Mouse (Mus musculus) midbrain, embryonic 11.5 days (tissue): ENCODE measurements at regions not wholly inside any gene's neighbourhood (a gene's known extent, or its start where the extent isn't known, plus 50 kb on each side); places are given as distances from the start of the nearest gene placed in this dataset.

ENCODE experiments used
- ATAC-seq: fragments of 200-750 bp; cut with Nextera tagmentation; 2 replicates; pipeline ENCODE4 v1.8.0; 2017; ENCODE audit warnings: moderate TSS enrichment, moderate library complexity; ENCODE audit not compliant: low FRiP score
- DNase-seq: peaks from one replicate; pipeline ENCODE4 v3.0.0; 2015; ENCODE audit warnings: low spot score; ENCODE audit errors: missing footprints
- H3K27ac ChIP-seq: fragments of 300-500 bp; sonication (generic); 2 replicates; pipeline ENCODE4 v1.5.1; 2014; ENCODE audit warnings: low read depth, low read length
- H3K27me3 ChIP-seq: fragments of 300-500 bp; sonication (generic); 2 replicates; pipeline ENCODE4 v1.6.1; 2014; ENCODE audit warnings: mild to moderate bottlenecking, low read length, moderate library complexity, mixed read lengths; ENCODE audit not compliant: control insufficient read depth, insufficient read depth
- H3K36me3 ChIP-seq: fragments of 300-500 bp; sonication (generic); 2 replicates; pipeline ENCODE4 v1.6.1; 2014; ENCODE audit warnings: mild to moderate bottlenecking, low read length, moderate library complexity, mixed read lengths; ENCODE audit not compliant: control insufficient read depth, insufficient read depth
- H3K4me1 ChIP-seq: fragments of 300-500 bp; sonication (generic); 2 replicates; pipeline ENCODE4 v1.6.1; 2014; ENCODE audit warnings: low read length; ENCODE audit not compliant: control insufficient read depth, insufficient read depth
- H3K4me2 ChIP-seq: fragments of 300-500 bp; sonication (generic); 2 replicates; pipeline ENCODE4 v1.6.1; 2014; ENCODE audit warnings: mild to moderate bottlenecking, moderate library complexity
- H3K4me3 ChIP-seq: fragments of 300-500 bp; sonication (generic); 2 replicates; pipeline ENCODE4 v1.5.1; 2014; ENCODE audit warnings: low read depth, low read length
- H3K9ac ChIP-seq: fragments of 300-500 bp; sonication (generic); 2 replicates; pipeline ENCODE4 v1.6.1; 2014; ENCODE audit warnings: low read length
- H3K9me3 ChIP-seq: fragments of 300-500 bp; sonication (generic); 2 replicates; pipeline ENCODE4 v1.6.1; 2016; ENCODE audit warnings: low read length; ENCODE audit not compliant: control insufficient read depth
- whole genome bisulfite sequencing: fragments of 180-500 bp; shearing (Covaris S2); extraction: QIAGEN DNeasy Blood & Tissue Kit; methylation state at CpG from one replicate; pipeline ENCODE4 v1.1.7; 2014; 5-methylcytosine and 5-hydroxymethylcytosine counted together

DNA sequence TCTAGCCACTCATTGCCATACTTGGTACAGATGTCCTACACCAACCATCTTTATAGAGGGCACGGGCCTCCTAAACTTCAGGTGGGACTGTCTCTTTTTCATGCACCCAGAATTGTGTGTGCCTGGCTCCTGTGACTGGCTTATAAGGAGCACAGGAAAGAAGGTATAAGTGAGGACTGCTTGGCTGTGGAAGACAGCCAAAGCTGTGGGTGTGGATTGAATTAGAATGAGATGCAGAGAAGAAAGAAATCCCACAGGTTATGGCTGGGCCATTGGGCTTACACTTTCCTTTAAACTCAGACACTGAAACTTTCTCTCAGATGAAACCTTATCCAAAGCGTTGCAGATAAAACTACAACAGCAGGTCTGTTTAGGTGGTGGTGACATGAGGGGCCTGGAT, 239.5 kb upstream of the Fam160b2 start:
- Histone ChIP-seq H3K27me3 (no peaks in the 10 kb centered on the region), H3K4me2 (no peak overlapping the region), H3K27ac (no peak overlapping the region), H3K4me3 (no peak overlapping the region), H3K9me3 (no peaks in the 10 kb centered on the region), H3K9ac (no peak overlapping the region), H3K4me1 (0 out of 2 replicates have a peak, but pooled peaks cover 2% of the 10 kb centered on the region), H3K36me3 (no peaks in the 10 kb centered on the region)
- WGBS, result 84% methylated on average over 2 of the region's 2 CpGs
- DNase-seq (no peak), ATAC-seq (no peak)

DNA sequence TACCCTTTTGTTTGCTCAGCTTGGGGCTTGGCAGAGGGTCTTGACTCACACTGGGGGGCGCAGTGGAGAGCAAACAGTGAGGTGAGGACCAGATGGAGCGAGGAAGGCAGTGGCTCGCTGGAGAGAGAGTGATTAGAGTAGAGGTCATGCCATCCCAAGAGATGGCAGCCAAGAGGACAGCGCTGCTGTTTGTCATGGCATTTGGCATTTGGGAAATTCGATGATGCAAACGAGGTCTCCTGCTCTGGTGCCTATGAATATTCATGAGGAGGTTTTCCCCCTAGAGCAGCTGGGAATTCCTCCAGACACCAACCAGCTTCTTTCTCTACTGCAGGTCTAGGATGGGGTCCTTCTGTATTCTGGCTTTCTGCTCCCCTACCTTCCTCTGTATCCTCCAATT, 237.9 kb upstream of the Fam160b2 start:
- ATAC-seq (peak; percentile 44; the same call in 1 of the 2 replicates), DNase-seq (peak; percentile 83)
- Histone ChIP-seq H3K9ac (no peak overlapping the region), H3K36me3 (no peaks in the 10 kb centered on the region), H3K4me2 (peak overlapping the region; percentile 21; the same call in 1 of the 2 replicates), H3K4me1 (0 out of 2 replicates have a peak, but pooled peaks cover 2% of the 10 kb centered on the region), H3K27me3 (no peaks in the 10 kb centered on the region), H3K9me3 (no peaks in the 10 kb centered on the region), H3K27ac (no peak overlapping the region), H3K4me3 (no peak overlapping the region)
- 8% methylated on average over 6 of the region's 6 CpGs for WGBS

DNA sequence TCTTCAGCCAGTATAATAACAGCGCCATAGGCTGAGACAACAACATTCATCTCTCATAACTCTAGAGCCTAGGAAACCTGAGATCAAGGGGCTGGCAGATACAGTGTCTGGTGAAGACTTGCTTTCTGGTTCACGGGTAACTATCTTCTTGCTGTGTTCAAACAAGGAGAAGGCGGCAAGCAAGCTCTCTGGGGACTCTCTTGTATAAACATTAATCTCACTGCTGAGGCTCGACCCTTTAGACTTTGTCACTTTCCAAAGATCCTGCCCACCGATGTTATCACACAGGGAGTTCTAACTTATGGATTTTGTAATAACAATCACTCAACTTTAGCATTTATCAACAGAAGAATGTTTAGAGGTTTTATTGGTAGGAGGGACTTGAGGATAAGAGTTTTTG, 233.6 kb upstream of the Fam160b2 start:
- H3K4me1 ChIP-seq, result 0 out of 2 replicates have a peak, but pooled peaks cover 2% of the 10 kb centered on the region
- no peak overlapping the region for H3K4me3 ChIP-seq
- no peaks in the 10 kb centered on the region for H3K9me3 ChIP-seq
- ATAC-seq, result no peak
- H3K36me3 ChIP-seq, result no peaks in the 10 kb centered on the region
- no peaks in the 10 kb centered on the region for H3K27me3 ChIP-seq
- no peak overlapping the region for H3K4me2 ChIP-seq
- WGBS, result 79% methylated on average over 5 of the region's 5 CpGs
- H3K9ac ChIP-seq, result no peak overlapping the region
- no peak overlapping the region for H3K27ac ChIP-seq
- no peak for DNase-seq

DNA sequence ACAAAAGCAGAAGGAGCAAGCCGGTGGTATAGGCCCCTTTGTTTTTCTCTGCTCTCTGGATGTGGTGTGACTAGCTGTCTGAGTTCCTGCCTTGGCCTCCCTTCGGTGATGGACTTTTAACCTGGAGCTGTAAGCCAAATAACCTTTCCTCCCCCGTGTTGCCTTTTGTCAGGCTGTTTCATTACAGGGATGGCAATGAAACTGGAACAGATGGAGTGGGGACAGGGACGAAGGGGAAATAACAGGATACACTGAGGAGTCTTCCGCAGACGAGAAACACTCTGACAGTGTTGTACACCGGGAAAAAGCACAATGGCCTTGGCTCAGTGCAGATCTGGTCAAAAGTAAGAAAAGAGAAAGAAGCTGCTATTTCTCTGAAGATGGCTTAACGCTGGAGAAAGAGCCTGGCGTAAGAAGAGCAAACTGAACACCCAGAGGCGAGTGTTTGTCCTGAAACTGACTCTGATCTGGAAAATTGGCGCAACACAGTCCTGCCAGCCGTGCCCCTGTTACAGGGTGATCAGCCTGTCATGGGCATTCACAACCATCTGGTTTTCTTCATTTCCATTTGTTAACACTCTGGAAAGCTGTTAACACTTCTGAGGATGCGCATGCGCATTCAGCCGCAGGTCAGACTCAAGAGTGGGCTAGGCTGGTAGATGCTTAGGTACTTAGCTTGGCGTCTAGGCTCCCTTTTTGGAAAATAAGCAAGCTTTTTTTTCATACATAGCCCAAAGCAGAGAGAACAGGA, 233.0 kb upstream of the Fam160b2 start:
- no peak overlapping the region for H3K4me2 ChIP-seq
- H3K9me3 ChIP-seq, result no peaks in the 10 kb centered on the region
- no peak overlapping the region for H3K27ac ChIP-seq
- H3K9ac ChIP-seq, result no peak overlapping the region
- H3K36me3 ChIP-seq, result no peaks in the 10 kb centered on the region
- H3K4me3 ChIP-seq, result no peak overlapping the region
- ATAC-seq, result no peak
- 78% methylated on average over 16 of the region's 16 CpGs for WGBS
- H3K4me1 ChIP-seq, result 0 out of 2 replicates have a peak, but pooled peaks cover 2% of the 10 kb centered on the region
- H3K27me3 ChIP-seq, result no peaks in the 10 kb centered on the region
- DNase-seq, result peak; percentile 73

DNA sequence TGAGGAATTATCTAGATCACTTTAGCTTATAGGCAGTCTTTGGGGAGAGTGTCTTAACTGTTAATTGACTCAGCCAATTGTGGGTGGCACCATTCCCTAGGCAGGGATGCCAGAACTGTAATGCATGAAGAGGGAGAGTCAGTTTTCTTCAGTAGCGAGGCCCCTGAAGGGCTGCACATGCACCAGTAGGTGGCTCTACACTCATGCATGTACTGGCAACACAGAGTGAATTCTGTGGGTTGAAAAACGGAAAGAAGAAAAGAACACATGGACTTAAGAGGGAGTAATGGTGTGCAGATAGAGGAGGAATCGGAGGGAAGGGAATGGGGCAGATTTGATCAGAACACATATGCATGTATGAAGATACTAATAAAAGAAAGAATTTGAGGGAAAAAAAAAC, 232.4 kb upstream of the Fam160b2 start:
- H3K27me3 ChIP-seq, result no peaks in the 10 kb centered on the region
- H3K36me3 ChIP-seq, result no peaks in the 10 kb centered on the region
- no peak for ATAC-seq
- no peak overlapping the region for H3K27ac ChIP-seq
- H3K4me2 ChIP-seq, result no peak overlapping the region
- no peaks in the 10 kb centered on the region for H3K9me3 ChIP-seq
- whole genome bisulfite sequencing, result 72% methylated on average over 3 of the region's 3 CpGs
- no peak overlapping the region for H3K4me3 ChIP-seq
- no peaks in the 10 kb centered on the region for H3K4me1 ChIP-seq
- DNase-seq, result peak; percentile 85
- no peak overlapping the region for H3K9ac ChIP-seq
